Mouse (Mus musculus) lung, postnatal 0 days (tissue): ENCODE results near the gene Prmt1. TPM values are rescaled to one million over a fixed set of nuclear protein-coding genes. Genes with fewer than 3 reads are reported as not detected.
A peak's percentile ranks its signal among the peaks of the same experiment; 100 is the strongest.
"Not testable (repeated sequence)": the region's sequence is repeated elsewhere in the genome, so short reads cannot be mapped to it uniquely, and the experiment has no call there.

Experiments
- ATAC-seq: fragments of 200-750 bp; cut with Nextera tagmentation; 2 replicates; pipeline ENCODE4 v1.8.0; 2017; ENCODE audit warnings: moderate library complexity
- DNase-seq: peaks from one replicate; pipeline ENCODE4 v3.0.0-alpha.2; 2016; ENCODE audit warnings: low spot score
- H3K27ac ChIP-seq: fragments of 300-500 bp; sonication (generic); 2 replicates; pipeline ENCODE4 v1.5.1; 2014; ENCODE audit warnings: antibody characterized with exemption, mild to moderate bottlenecking, low read length, mixed read lengths
- H3K27me3 ChIP-seq: fragments of 300-500 bp; sonication (generic); replicated peaks from 2 replicates; pipeline ENCODE4 v1.6.1; 2014; ENCODE audit warnings: low read length, mixed read lengths; ENCODE audit not compliant: insufficient read depth
- H3K36me3 ChIP-seq: fragments of 300-500 bp; sonication (generic); 2 replicates; pipeline ENCODE4 v1.6.1; 2014; ENCODE audit warnings: low read length, mixed read lengths; ENCODE audit not compliant: insufficient read depth
- H3K4me1 ChIP-seq: fragments of 300-500 bp; sonication (generic); 2 replicates; pipeline ENCODE4 v1.6.1; 2014; ENCODE audit warnings: antibody characterized with exemption, low read depth, low read length, mixed read lengths; ENCODE audit not compliant: insufficient read depth
- H3K4me2 ChIP-seq: fragments of 300-500 bp; sonication (generic); replicated peaks from 2 replicates; pipeline ENCODE4 v1.6.1; 2014; ENCODE audit warnings: low read depth, mild to moderate bottlenecking, low read length, moderate library complexity, mixed read lengths
- H3K4me3 ChIP-seq: fragments of 300-500 bp; sonication (generic); 2 replicates; pipeline ENCODE4 v1.5.1; 2014; ENCODE audit warnings: low read depth, low read length
- H3K9ac ChIP-seq: fragments of 300-500 bp; sonication (generic); replicated peaks from 2 replicates; pipeline ENCODE4 v1.6.1; 2014; ENCODE audit warnings: low read depth, mild to moderate bottlenecking
- H3K9me3 ChIP-seq: fragments of 300-500 bp; sonication (generic); 2 replicates; pipeline ENCODE4 v1.6.1; 2016; ENCODE audit warnings: low read length, mixed read lengths
- CTCF ChIP-seq: IDR thresholded peaks from 2 replicates; pipeline ENCODE4 v1.5.1; 2016; ENCODE audit warnings: antibody characterized with exemption, mild to moderate bottlenecking
- EP300 ChIP-seq: IDR thresholded peaks from 2 replicates; pipeline ENCODE4 v1.6.1; 2016; ENCODE audit warnings: antibody characterized with exemption, mild to moderate bottlenecking, control low read depth
- WGBS: fragments of 180-500 bp; shearing (Covaris S2); extraction: QIAGEN DNeasy Blood & Tissue Kit; methylation state at CpG from one replicate; pipeline ENCODE4 v1.1.7; 2014; 5-methylcytosine and 5-hydroxymethylcytosine counted together
- polyA plus RNA-seq: library from polyadenylated mRNA; unstranded; fragments of >200 nt; fragmentation: Nextera tagmentation; extraction: Ambion mirVana; gene quantifications from 2 replicates; pipeline ENCODE4 v1.2.1, GENCODE M21; 2015

Prmt1 gene
- polyA plus RNA-seq, 1 experiment from 2014 or later: 159 TPM

DNA sequence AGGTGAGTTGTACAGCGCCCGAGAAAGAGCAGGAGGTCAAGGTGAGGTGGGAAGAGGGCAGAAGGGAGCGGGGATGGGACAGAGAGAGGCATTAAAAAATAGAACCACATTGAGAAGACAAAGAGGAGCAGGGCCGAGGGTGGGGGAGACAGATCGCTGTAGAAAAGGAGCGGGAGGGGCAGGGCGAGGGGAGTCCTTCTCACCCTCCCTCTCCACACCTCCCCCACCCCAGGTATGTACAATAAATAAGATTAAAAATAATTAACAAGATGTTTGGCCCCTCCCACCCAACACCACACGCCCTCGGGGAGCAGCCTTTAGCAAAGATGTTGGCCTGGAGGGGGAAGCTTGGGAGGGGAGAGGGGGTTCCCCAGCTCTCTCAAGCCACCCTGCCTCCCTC is 41.4 kb upstream of the Prmt1 start:
- TF ChIP-seq EP300 (no peak), CTCF (no peak)
- H3K9ac ChIP-seq: no peak overlapping the region
- no peak overlapping the region for H3K4me2 ChIP-seq
- no peak for ATAC-seq
- H3K36me3 ChIP-seq: peaks cover 45% of the 10 kb centered on the region
- no peaks in the 10 kb centered on the region for H3K27me3 ChIP-seq
- no peak for DNase-seq
- 81% methylated on average over 9 of the region's 9 CpGs for WGBS
- no peak overlapping the region for H3K27ac ChIP-seq
- no peak overlapping the region for H3K4me3 ChIP-seq
- no peaks in the 10 kb centered on the region for H3K9me3 ChIP-seq
- no peaks in the 10 kb centered on the region for H3K4me1 ChIP-seq

DNA sequence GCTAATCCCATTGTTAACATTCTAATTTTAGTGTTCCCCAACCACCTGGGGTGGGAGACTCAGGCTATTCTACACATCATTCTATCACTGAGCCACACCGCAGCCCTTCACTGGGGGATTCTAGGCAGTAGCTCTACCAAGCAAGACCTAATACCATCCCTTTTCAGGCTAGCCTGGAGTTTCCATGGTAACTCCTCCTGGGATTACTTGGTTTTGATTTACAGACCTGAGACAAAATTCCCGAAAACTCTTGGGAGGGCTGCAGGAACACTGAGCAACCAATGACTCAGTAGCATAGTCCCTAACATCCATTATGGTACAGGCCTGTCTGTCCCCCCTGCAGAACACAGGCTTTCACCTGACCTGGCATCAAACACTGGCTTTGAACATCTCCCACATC is 39.9 kb upstream of the Prmt1 start:
- H3K27me3 ChIP-seq: no peaks in the 10 kb centered on the region
- no peak for ATAC-seq
- WGBS: 75% methylated on average over 2 of the region's 2 CpGs
- DNase-seq: no peak
- H3K4me2 ChIP-seq: no peak overlapping the region
- H3K4me3 ChIP-seq: no peak overlapping the region
- H3K9ac ChIP-seq: no peak overlapping the region
- H3K36me3 ChIP-seq: peaks cover 35% of the 10 kb centered on the region
- TF ChIP-seq CTCF (no peak), EP300 (no peak)
- no peaks in the 10 kb centered on the region for H3K4me1 ChIP-seq
- H3K27ac ChIP-seq: no peak overlapping the region
- H3K9me3 ChIP-seq: no peaks in the 10 kb centered on the region

- no peak for TF ChIP-seq CTCF
- no peak for TF ChIP-seq EP300
- Histone ChIP-seq H3K4me1 (no peaks in the 10 kb centered on the region), H3K9ac (no peak overlapping the region), H3K4me2 (no peak overlapping the region), H3K9me3 (no peaks in the 10 kb centered on the region), H3K27me3 (no peaks in the 10 kb centered on the region), H3K36me3 (peaks cover 34% of the 10 kb centered on the region), H3K4me3 (no peak overlapping the region), H3K27ac (no peak overlapping the region)
- ATAC-seq (no peak), DNase-seq (no peak)
- WGBS: 61% methylated on average over 8 of the region's 8 CpGs
These were observed 39.3 kb upstream of the Prmt1 start for GRCm38 (mm10) chr7:45025601-45026220.

GRCm38 (mm10) chr7:45024281-45025248 is 38.2 kb upstream of the Prmt1 start:
- ATAC-seq (no peak), DNase-seq (no peak)
- Histone ChIP-seq H3K4me1 (no peaks in the 10 kb centered on the region), H3K9me3 (no peaks in the 10 kb centered on the region), H3K36me3 (peaks cover 27% of the 10 kb centered on the region), H3K4me3 (no peak overlapping the region), H3K9ac (no peak overlapping the region), H3K4me2 (no peak overlapping the region), H3K27me3 (no peaks in the 10 kb centered on the region), H3K27ac (no peak overlapping the region)
- WGBS: 80% methylated on average over 15 of the region's 15 CpGs
- no peak for TF ChIP-seq EP300
- TF ChIP-seq CTCF: no peak; the same call in 1 of the 2 replicates

- H3K9ac ChIP-seq, H3K27me3 ChIP-seq, H3K27ac ChIP-seq, H3K4me3 ChIP-seq, H3K4me2 ChIP-seq, H3K4me1 ChIP-seq, H3K9me3 ChIP-seq, ATAC-seq: not testable (repeated sequence)
- peaks cover 21% of the 10 kb centered on the region; the same call in 1 of the 2 replicates for H3K36me3 ChIP-seq
- DNase-seq: peak; percentile 56
- peak; percentile 59 for TF ChIP-seq CTCF
- 72% methylated on average over 5 of the region's 5 CpGs for WGBS
These were observed 37.3 kb upstream of the Prmt1 start for GRCm38 (mm10) chr7:45023711-45024110.

GRCm38 (mm10) chr7:45020225-45020624 is 33.9 kb upstream of the Prmt1 start:
- Histone ChIP-seq H3K27ac (no peak overlapping the region), H3K9me3 (no peaks in the 10 kb centered on the region), H3K4me1 (0 out of 2 replicates have a peak, but pooled peaks cover 5% of the 10 kb centered on the region), H3K4me2 (no peak overlapping the region), H3K9ac (no peak overlapping the region), H3K27me3 (no peaks in the 10 kb centered on the region), H3K36me3 (peaks cover 6% of the 10 kb centered on the region; the same call in 1 of the 2 replicates), H3K4me3 (no peak overlapping the region)
- TF ChIP-seq EP300 (no peak), CTCF (no peak)
- WGBS: 62% methylated on average over 9 of the region's 9 CpGs
- ATAC-seq (no peak), DNase-seq (no peak)
